In the genomic region with DNA sequence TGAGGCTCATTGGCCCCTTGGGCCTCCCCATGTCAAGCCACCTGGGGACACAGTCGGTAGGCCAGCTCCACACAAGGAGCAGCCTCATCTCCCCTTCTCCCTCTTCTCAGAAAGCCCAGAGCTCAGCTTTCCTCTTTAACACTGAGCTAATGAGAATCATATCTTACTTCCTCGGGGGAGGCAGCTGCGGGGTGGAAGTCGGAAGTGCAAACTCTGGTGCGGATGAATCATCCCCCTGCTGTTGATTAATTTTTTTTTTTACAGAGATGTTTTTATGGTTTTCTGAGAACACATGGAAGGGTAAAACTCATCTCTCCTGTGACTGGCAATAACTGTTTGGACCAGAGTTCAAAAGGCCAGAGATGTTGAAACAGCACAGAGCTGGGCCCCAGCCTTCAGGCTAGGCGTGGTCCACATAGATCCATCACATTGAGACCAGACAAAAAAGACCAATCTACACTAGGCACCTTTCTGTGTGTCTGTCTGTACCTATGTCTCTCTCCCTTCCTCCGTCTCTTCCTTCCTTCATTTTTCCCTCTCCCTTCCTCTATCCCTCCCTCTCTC, we compare ENCODE assay signal across 26 mouse cellular contexts.
A peak's percentile ranks its signal among the peaks of the same experiment; 100 is the strongest.
DNase-seq lines count a peak whose midpoint lies in the region; ATAC-seq and TF ChIP-seq lines count a peak whose summit lies in the region.
"Had no signal": no experiment of that assay in that cellular context is flagged by ENCODE, and none has a peak within 500 bp of the region (broad histone marks: within the 10 kb centered on the region; RNA-seq: fewer than 3 reads in every experiment).

No protein-coding gene starts in this region.

- TF ChIP-seq POLR2A in liver, adult 2 months (IDR thresholded peaks at IDR 0.05; ENCODE audit: extremely low read depth, insufficient read depth, low read length) = no peak

- H3K4me1 ChIP-seq in liver, adult 2 months (ENCODE audit: control insufficient read depth, insufficient read depth, low read length) = no peaks in the 10 kb centered on the region
- no peaks in the 10 kb centered on the region; the same call in 1 of the 2 replicates for H3K4me1 ChIP-seq in liver, embryonic 11.5 days (replicated peaks; ENCODE audit: control insufficient read depth, insufficient read depth, low read length)
- H3K4me1 ChIP-seq in midbrain, postnatal 0 days (ENCODE audit: insufficient read depth, low read length) = no peaks in the 10 kb centered on the region
- H3K4me1 ChIP-seq: embryonic facial prominence, embryonic 12.5 days; forebrain, embryonic 13.5 days; heart, embryonic 10.5 days; hindbrain, embryonic 15.5 days; lung, embryonic 15.5 days; midbrain, embryonic 15.5 days; neural tube, embryonic 13.5 days had no signal

- no peak overlapping the region for H3K4me3 ChIP-seq in liver, adult 2 months (ENCODE audit: insufficient read depth, low read depth, low read length)
- no peak overlapping the region for H3K4me3 ChIP-seq in liver, embryonic 11.5 days (ENCODE audit: low read depth, low read length)
- no peak overlapping the region for H3K4me3 ChIP-seq in midbrain, postnatal 0 days (ENCODE audit: low read depth, low read length)
- H3K4me3 ChIP-seq: embryonic facial prominence, embryonic 12.5 days; forebrain, embryonic 13.5 days; heart, embryonic 10.5 days; hindbrain, embryonic 15.5 days; limb, embryonic 12.5 days; lung, embryonic 15.5 days; midbrain, embryonic 15.5 days; myocyte; neural tube, embryonic 13.5 days had no signal

- no peaks in the 10 kb centered on the region for H3K9me3 ChIP-seq in liver, embryonic 11.5 days (ENCODE audit: control insufficient read depth, low read length)
- no peaks in the 10 kb centered on the region for H3K9me3 ChIP-seq in midbrain, postnatal 0 days (ENCODE audit: low read length)
- H3K9me3 ChIP-seq: embryonic facial prominence, embryonic 12.5 days; forebrain, embryonic 13.5 days; heart, embryonic 10.5 days; hindbrain, embryonic 15.5 days; limb, embryonic 12.5 days; lung, embryonic 15.5 days; midbrain, embryonic 15.5 days; neural tube, embryonic 13.5 days had no signal

- no peak overlapping the region for H3K9ac ChIP-seq in liver, adult 2 months (ENCODE audit: low read depth, low read length)
- H3K9ac ChIP-seq in liver, embryonic 11.5 days (ENCODE audit: low read depth, low read length) = no peak overlapping the region
- H3K9ac ChIP-seq in midbrain, postnatal 0 days (replicated peaks; ENCODE audit: low read length, poor library complexity, severe bottlenecking) = no peak overlapping the region
- H3K9ac ChIP-seq: embryonic facial prominence, embryonic 12.5 days; forebrain, embryonic 13.5 days; hindbrain, embryonic 15.5 days; limb, embryonic 12.5 days; liver, embryonic 14.5 days; lung, embryonic 15.5 days; midbrain, embryonic 15.5 days; neural tube, embryonic 13.5 days had no signal

- H3K79me2 ChIP-seq in liver, adult 2 months (ENCODE audit: control insufficient read depth, insufficient read depth, low read length) = no peaks in the 10 kb centered on the region

- TF ChIP-seq CTCF in liver, adult 2 months (IDR thresholded peaks at IDR 0.05; ENCODE audit: low read depth, low read length) = no peak
- TF ChIP-seq CTCF in midbrain, postnatal 0 days (IDR thresholded peaks at IDR 0.05) = no peak

- no peaks in the 10 kb centered on the region for H3K27me3 ChIP-seq in liver, adult 2 months (ENCODE audit: control insufficient read depth, insufficient read depth, low read length)
- no peaks in the 10 kb centered on the region for H3K27me3 ChIP-seq in liver, embryonic 11.5 days (replicated peaks; ENCODE audit: control insufficient read depth, insufficient read depth, low read length)
- no peaks in the 10 kb centered on the region for H3K27me3 ChIP-seq in midbrain, postnatal 0 days (ENCODE audit: insufficient read depth, low read length)
- H3K27me3 ChIP-seq: embryonic facial prominence, embryonic 12.5 days; forebrain, embryonic 13.5 days; hindbrain, embryonic 15.5 days; lung, embryonic 15.5 days; midbrain, embryonic 15.5 days; neural tube, embryonic 13.5 days had no signal

- no peak overlapping the region for H3K4me2 ChIP-seq in liver, embryonic 11.5 days
- H3K4me2 ChIP-seq in midbrain, postnatal 0 days (ENCODE audit: low read depth, low read length, poor library complexity, severe bottlenecking) = no peak overlapping the region
- H3K4me2 ChIP-seq: embryonic facial prominence, embryonic 12.5 days; forebrain, embryonic 13.5 days; hindbrain, embryonic 15.5 days; limb, embryonic 12.5 days; lung, embryonic 15.5 days; midbrain, embryonic 15.5 days; neural tube, embryonic 13.5 days had no signal

- no peak overlapping the region for H3K27ac ChIP-seq in liver, adult 2 months (replicated peaks; ENCODE audit: insufficient read depth, low read depth, low read length)
- H3K27ac ChIP-seq in liver, embryonic 11.5 days (ENCODE audit: low read depth, low read length) = no peak overlapping the region
- no peak overlapping the region for H3K27ac ChIP-seq in midbrain, postnatal 0 days (ENCODE audit: low read depth, low read length)
- H3K27ac ChIP-seq: embryonic facial prominence, embryonic 12.5 days; forebrain, embryonic 13.5 days; heart, embryonic 10.5 days; hindbrain, embryonic 15.5 days; limb, embryonic 12.5 days; liver, embryonic 14.5 days; lung, embryonic 15.5 days; midbrain, embryonic 15.5 days; neural tube, embryonic 13.5 days had no signal

- WGBS in liver, adult 2 months = 59% methylated on average over 7 of the region's 7 CpGs
- 73% methylated on average over 7 of the region's 7 CpGs for WGBS in liver, embryonic 11.5 days
- 83% methylated on average over 7 of the region's 7 CpGs for WGBS in midbrain, postnatal 0 days

- ATAC-seq in liver, embryonic 11.5 days (replicated peaks; ENCODE audit: low FRiP score) = no peak
- ATAC-seq in midbrain, postnatal 0 days (ENCODE audit: low FRiP score) = no peak
- ATAC-seq in megakaryocyte, adult 5-6 weeks (ENCODE audit: poor library complexity, severe bottlenecking) = no peak
- ATAC-seq: forebrain, embryonic 13.5 days; midbrain, embryonic 15.5 days had no signal

- H3K36me3 ChIP-seq in liver, adult 2 months (ENCODE audit: control insufficient read depth, insufficient read depth, low read length) = no peaks in the 10 kb centered on the region
- no peaks in the 10 kb centered on the region for H3K36me3 ChIP-seq in liver, embryonic 11.5 days (ENCODE audit: control insufficient read depth, insufficient read depth, low read length)
- no peaks in the 10 kb centered on the region for H3K36me3 ChIP-seq in midbrain, postnatal 0 days (ENCODE audit: insufficient read depth, low read length)
- H3K36me3 ChIP-seq: embryonic facial prominence, embryonic 12.5 days; heart, embryonic 10.5 days; hindbrain, embryonic 15.5 days; limb, embryonic 12.5 days; lung, embryonic 15.5 days; midbrain, embryonic 15.5 days; neural tube, embryonic 13.5 days had no signal

- DNase-seq in liver, adult 2 months (ENCODE audit: extremely low read depth, low read depth, low spot score) = peak; percentile 5
- no peak for DNase-seq in liver, embryonic 11.5 days (ENCODE audit: low spot score)
- DNase-seq in 416B (ENCODE audit: low read depth) = peak; percentile 10
- peak; percentile 63 for DNase-seq in brain, adult 2 months (ENCODE audit: low read depth, low spot score)
- DNase-seq in skeletal muscle tissue, adult 2 months (ENCODE audit: low read depth, low spot score) = peak; percentile 22
- DNase-seq in midbrain, postnatal 0 days (ENCODE audit: low spot score) = no peak
- no peak for DNase-seq in lung, postnatal 14 days
- DNase-seq: adrenal gland, postnatal 25 days; cerebellum, adult 11 months; cerebellum, adult 9-11 months; kidney, adult 18-20 months; lung, postnatal 4 days; retina, postnatal 1 day; thymus, adult 2 months; thymus, postnatal 4 days had no signal

Comparison
In these comparisons a context has a peak if more than half of its experiments do, and no peak if none do; other contexts are left out.
1. DNase-seq: peak in liver, adult 2 months (single experiment), 416B (single experiment), brain, adult 2 months (single experiment) and skeletal muscle tissue, adult 2 months (single experiment); none in liver, embryonic 11.5 days (single experiment), midbrain, postnatal 0 days (single experiment) and lung, postnatal 14 days (single experiment).